Mouse (Mus musculus): ENCODE measurements at regions not wholly inside any gene's neighbourhood (a gene's known extent, or its start where the extent isn't known, plus 50 kb on each side); places are given as distances from the start of the nearest gene placed in this dataset.

- no peak for TF ChIP-seq CTCF (IDR thresholded peaks at IDR 0.05)
- TF ChIP-seq POLR2A (IDR thresholded peaks at IDR 0.05; ENCODE audit: insufficient read depth, low read depth, low read length), result no peak
- no peak for TF ChIP-seq EP300 (IDR thresholded peaks at IDR 0.05; ENCODE audit: insufficient read depth, low read depth, low read length)
Observed at GRCm38 (mm10) chr3:31741289-31741688, 161.0 kb upstream of the Kcnmb2 start.

Data from heart, adult 2 months (tissue).